Mouse (Mus musculus): Measurements from ENCODE around the gene Adcy7. TPM values are rescaled to one million over a fixed set of nuclear protein-coding genes. Genes with fewer than 3 reads are reported as not detected.

Adcy7 gene
- polyA plus RNA-seq (2017; shearing (Covaris generic)), result 178 TPM

DNA sequence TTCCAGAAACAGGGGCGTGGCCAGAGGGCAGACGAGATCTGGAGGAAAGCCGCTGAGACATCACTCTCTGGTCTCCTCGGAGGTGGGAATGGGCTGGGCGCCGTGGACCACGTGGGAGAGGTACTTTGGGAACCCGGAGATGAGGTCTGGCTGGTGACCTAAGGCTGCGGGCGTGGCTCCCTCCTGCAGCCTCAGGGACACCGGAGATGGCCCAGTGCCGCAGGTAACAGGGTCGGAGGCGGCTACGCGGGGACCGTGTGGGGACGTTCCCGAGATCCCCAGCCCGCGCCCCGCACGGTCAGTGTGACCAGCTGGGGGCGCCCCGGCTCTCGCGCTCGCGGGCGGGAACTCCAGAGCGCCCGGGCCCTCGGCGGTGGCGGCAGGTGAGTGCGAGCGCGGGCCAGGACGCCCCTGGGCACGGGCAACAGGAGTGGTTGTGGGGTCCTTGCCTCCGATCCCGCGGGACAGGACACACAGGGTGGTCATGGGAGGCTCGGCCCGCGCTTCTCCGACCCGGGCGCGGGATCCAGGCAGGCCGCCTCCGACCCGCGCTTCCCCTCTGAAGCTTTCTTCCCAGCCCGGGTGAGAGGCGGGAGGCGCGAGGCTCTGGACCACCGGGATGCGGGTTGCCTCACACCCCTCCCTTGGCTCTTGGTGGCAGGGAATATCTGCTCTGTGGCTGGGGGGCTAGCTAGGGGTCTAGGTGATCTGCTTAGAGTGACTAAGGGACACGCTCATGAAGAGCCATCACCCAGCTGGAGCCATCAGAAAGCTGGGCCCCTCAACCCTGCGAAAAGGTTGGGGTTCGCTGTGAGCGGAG is at the start of gene Adcy7:
Gene Adcy7 (plus strand): TSS at position 173 of the 820 bp plus-strand sequence.

DNA sequence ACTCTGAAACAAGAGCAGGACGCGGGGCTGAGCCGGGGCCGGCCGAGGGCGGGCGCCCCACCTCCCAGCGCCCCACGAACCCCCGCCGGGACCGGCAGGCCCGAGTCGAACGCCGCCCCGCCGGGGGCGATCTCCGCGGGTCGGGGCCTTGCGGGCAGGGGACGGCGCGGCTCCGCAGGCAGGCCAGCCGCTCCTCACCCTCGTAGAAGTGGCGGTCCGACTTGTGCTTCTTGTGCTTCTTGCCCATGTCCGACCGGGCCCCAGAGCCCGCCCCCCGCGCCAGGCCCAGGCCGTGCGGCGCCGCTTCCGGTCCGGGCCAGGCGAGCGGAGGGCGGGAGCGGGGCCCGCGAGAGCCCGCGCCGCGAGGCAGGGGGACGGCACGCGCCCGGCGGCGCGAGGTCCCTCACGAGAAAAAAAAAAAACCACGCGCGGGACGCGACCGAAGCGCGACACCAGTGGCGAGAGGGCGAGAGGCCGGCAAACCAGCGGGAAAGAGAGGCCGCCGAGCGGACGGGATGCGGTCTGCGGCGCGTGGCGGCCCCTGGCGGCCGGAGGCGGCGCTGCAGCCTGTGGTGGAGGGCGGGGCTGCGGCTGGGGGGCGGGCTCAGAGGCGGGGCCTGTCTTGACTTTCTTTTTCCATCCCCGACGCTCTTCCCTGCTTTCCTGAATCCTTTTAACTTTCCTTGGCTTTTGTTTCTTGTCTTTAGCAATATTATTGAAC is 89.7 kb downstream of the Adcy7 start, which contains the start of gene Brd7:
Gene Brd7 (minus strand): TSS at position 487 of the 721 bp plus-strand sequence.

Other genes with a start within 250 kb of the Adcy7 start
- gene Cnep1r1, start 153.6 kb upstream of the Adcy7 start, polyA plus RNA-seq (2017; shearing (Covaris generic)), result 42.3 TPM
- 18.4 TPM for gene Heatr3, start 134.5 kb upstream of the Adcy7 start, polyA plus RNA-seq (2017; shearing (Covaris generic))
- gene Tent4b, start 73.2 kb upstream of the Adcy7 start, polyA plus RNA-seq (2017; shearing (Covaris generic)), result 8.0 TPM
- 25.9 TPM for gene Brd7, start 89.8 kb downstream of the Adcy7 start, polyA plus RNA-seq (2017; shearing (Covaris generic))
- not detected for gene Nkd1, start 249.0 kb downstream of the Adcy7 start, polyA plus RNA-seq (2017; shearing (Covaris generic))

Data from CD4-positive, CD25-positive, alpha-beta regulatory T cell, adult 9 weeks (primary cell).